Mouse (Mus musculus) layer of hippocampus, adult 9-10 months (tissue): ENCODE results near the gene 0610010F05Rik.
"Not testable (repeated sequence)": the region's sequence is repeated elsewhere in the genome, so short reads cannot be mapped to it uniquely, and the experiment has no call there.

Experiments
- DNase-seq: peaks from one replicate; pipeline ENCODE4 v3.0.0; 2022; ENCODE audit warnings: low spot score

0610010F05Rik gene

GRCm38 (mm10) chr11:23632945-23633878, at the start of gene 0610010F05Rik:
Gene 0610010F05Rik (minus strand): TSS chr11:23633639.
- peak; percentile 35 for DNase-seq

DNA sequence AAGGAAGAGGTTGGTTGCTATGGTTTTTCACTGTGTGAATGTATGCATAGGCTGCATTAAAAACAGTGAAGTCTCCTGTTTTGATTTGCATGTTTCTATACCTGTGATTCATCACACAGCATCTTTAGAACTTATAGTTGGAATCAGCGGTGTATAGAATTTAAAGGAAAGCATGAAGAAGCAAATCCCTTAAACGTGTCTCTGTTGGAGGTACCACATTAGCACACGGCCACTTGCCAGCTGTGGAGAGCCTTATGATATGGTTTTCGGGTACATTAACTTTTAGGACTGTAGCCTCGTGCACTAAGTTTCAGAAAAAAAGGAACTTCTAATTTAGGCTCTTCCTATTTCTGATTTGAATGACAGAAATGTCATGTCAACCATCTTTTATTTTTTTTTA, 49.1 kb upstream of the 0610010F05Rik start:
- no peak for DNase-seq

- no peak for DNase-seq
Observed at GRCm38 (mm10) chr11:23680435-23680950, 47.1 kb upstream of the 0610010F05Rik start.

DNA sequence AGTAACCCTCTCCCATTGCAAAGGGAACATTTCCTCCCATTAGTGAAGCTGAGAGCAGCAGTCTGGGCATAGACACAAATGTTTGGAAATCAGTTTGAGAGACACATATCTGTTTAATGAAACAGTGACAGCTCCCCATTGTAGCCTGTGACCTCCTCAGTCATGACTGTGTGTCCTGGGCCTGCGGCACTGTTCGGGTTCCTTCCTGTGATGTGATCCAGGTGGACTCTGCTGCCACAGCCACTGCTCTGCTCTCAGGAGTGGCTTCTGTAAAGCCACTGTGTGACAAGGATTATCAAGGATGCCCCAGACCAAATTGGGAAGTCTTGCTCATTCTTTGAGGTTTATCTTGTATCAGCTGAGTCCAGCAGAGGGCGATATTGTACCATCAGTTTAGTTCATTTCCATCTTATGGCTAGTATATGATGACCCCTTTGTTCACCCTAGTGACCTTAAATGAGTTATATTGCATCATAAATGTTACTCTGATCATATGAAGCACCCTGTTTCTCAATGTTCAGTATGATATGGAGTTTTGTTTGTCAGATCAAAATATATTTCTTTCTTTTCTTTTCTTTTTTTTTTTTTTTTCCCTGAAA, 45.7 kb upstream of the 0610010F05Rik start:
- peak; percentile 72 for DNase-seq

DNA sequence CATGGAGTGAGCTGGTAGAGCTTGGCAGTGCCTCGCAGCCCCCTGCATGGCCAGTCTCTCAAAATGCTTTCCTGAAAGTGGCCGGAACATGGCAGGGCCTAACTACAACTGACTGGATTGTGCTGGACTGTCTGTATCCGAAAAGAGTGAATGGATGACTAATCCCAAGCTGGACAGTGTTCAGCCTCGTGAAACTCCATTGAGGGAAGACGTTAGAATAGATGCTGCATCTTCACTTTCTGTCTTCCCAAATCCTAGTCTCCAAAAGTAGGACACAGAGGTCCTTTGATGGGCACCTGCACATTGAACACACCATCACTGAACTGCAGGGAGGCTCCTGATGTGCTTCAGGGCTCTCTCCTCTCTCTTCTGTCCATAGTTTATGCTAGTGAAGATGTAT, 42.7 kb upstream of the 0610010F05Rik start:
- DNase-seq: no peak

DNA sequence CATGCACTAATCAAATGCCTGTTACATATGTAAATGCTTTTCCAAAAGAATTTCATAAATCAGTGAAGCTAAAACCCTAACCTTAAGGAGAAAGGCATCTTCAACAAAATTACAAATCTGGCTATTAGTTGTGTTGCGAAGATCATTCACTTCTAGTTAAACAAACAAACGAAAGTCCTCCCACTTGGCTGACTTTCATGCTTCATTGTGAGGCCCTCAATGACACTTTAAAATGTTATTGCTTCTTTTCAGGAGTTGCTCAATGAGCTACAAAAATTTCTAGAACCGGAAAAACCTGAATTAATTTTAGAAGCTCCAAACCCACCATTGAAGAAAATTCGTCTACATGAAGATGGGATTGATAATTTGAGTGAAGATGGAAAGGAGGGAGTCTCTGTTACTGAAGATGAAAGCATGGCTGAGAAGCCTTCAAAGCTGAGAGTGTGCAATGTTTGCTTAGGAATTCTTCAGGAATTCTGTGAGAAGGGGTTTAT, 38.9 kb upstream of the 0610010F05Rik start:
- DNase-seq: no peak

DNA sequence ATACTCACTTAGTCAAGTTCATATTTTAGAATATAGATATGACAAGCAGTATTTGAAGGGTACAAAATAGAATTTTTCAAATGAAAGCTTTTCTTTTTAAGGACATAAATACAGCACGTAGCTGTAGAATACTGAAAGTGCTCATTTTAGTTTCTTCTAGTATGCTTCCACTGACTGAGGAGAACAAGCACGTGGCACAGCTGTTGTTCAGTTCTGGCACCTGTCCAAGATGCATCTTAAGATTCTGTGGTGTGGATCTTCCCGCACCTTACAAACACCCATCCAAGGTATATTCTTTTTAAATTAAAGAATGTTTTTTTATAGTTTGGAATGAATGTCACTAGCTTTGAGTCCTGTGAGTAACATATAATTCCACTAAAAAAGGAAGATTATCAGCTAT, 33.7 kb upstream of the 0610010F05Rik start:
- DNase-seq: no peak

DNA sequence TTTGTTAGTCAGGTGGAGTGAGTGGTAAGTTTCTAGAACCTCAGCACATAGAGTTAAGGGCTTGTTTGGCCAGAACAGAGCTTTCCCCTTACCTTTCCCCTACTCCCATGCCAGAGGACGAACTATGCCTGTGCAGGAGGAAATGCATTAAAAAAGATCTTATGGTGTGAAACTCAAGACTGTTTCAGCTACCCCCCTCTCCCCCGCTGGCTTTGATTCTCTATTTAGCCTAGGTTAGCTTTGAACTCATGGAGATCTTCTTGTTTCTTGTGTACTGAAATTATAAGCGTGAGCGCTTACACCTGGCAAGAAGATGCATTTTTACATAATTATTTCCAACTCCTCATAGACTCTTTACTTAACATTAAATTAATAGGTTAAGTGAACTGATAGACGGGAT, 33.1 kb upstream of the 0610010F05Rik start:
- no peak for DNase-seq

GRCm38 (mm10) chr11:23665798-23666501, 32.5 kb upstream of the 0610010F05Rik start, which contains the start of gene Pex13:
Gene Pex13 (minus strand): TSS chr11:23665959.
- peak; percentile 42 for DNase-seq

DNA sequence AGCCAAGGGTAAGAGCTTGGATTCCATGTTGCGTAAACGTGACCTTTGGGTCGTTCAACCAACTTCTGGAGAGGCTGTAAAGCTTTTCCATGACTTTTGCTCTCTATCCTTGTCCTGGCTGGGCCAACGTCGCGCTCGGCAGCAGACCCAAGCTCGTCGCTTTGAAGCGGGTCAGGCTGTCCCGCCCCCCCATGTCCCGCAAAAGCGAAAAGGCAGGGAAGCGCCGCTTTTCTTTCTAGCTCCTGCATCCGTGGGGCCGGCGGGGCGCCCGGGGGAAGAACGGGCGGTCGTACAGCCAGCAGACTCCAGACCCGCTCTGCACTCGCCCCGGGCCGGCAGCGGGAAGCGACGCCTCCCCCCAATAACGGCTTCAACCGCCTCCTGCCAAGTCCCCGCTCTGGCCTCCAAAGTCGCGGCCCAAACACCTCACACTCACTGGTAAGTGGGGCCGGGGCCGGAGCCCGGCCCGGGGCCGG, 31.9 kb upstream of the 0610010F05Rik start, which contains the start of gene Pus10:
Gene Pus10 (plus strand): TSS at position 364 of the 476 bp plus-strand sequence.
- no peak for DNase-seq

- DNase-seq: no peak
Observed at GRCm38 (mm10) chr11:23664232-23664631, 30.8 kb upstream of the 0610010F05Rik start.

DNA sequence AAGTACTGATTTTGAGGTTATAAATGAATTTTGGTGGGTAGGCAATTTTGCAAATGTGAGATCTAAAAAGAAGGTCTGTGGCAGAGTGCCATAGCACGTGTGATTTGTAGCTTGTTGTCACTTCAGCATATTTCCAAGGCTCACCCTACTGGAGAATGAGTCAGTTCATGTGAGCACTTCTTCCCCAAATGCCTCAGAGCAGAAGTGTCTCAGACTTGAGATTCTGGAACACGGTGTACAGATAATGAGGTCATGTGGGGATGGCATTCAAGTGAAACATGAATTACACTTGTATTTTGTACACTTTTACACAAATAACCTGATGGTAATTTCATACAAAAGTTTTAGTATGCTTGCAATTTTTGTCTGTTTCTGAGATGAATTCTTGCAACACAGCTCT, 24.4 kb upstream of the 0610010F05Rik start:
- no peak for DNase-seq

DNA sequence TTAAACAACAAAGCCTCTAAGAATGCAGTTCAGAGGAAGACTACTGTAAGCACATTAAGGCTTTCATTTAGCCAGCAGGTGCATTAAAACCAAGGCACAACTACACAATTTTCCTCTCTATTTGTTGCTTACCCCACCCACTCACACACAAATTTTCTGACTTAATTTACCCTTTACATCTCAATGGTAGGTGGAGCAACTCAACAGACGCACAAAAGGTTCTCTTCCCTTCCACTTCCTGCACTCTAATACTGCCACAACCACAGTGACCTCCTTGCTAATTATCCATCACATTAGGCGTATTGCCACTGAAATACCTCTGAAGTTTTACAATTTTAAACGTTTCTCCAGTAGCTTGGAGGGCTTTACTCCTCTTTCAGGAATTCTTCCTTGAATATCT, 20.2 kb upstream of the 0610010F05Rik start:
- no peak for DNase-seq

DNA sequence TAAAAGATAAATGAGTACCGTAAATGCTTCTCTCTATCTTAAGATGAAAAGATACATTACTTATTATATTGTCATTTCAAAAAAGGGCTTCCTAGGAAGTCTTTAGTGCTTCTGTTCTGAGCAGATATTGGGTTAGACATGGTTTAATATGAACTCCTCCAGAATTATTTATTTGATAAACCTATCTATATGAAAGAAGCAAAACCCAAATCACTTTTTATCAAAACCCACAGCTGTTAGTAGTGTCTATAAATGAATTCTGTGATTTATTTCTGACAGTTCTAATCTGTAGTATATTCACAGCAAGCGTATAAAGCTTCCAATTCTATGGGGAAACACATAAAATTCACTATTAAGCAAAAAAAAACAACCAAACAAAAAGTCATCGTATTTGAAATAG, 14.4 kb upstream of the 0610010F05Rik start:
- no peak for DNase-seq

DNA sequence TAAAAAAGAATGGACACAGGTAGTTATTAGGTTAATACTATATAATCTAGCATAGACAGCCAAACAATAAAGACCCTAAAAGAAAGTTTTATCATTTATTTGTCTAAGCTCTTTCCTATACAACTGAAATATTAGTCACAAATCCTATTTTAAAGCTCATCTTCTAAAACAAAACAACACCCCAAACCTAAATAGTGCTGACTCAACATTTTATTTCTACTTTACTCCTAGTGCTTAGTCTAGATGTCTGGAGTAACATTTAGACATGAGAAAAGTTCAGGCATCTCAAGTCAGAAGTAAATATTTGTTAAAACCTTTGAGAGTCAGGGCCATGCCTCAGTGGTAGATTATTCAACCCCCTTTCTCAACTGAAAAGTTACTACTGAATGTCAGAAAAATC, 14.0 kb upstream of the 0610010F05Rik start:
- DNase-seq: no peak

GRCm38 (mm10) chr11:23634573-23634972, 1.1 kb upstream of the 0610010F05Rik start:
- DNase-seq: no peak

GRCm38 (mm10) chr11:23633879-23634215, 408 bp upstream of the 0610010F05Rik start:
- DNase-seq: no peak

- DNase-seq: no peak
Observed at GRCm38 (mm10) chr11:23630664-23631063, 2.8 kb downstream of the 0610010F05Rik start.

DNA sequence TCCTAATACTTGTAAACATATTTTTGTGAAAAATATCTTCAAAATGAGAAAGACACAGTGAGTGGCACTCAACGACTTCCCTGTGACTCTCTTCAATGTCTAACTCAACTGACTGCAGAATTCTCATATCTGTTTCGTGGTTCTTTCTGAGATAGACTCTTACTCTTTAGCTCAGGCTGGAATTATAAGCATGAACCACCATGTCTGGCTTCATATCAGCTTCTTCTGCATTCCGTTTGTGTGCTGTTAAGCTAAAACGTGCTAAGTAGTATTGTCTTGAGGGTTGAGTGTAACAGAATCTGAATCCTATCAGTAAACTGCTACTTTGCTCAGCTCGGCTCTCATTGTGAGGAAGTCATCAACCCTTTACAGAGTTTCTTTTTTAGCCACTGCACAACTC, 14.4 kb downstream of the 0610010F05Rik start:
- no peak for DNase-seq

DNA sequence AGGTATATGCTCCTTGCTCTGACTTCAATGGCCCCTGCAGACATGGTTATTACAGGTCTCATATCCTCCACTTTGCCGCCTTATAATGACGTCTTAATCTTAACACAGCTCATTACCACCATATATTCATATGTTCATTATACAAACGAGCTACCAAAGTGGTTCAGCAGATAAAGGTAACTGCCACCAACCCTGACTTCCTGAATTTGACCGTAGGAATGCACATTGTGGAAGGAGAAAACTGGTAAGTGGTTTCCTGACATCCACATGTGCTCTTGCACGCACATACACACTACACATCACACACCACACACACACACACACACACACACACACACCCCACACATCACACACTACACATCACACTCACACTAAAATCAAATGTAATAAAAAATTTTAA, 18.9 kb downstream of the 0610010F05Rik start:
- DNase-seq: no peak

DNA sequence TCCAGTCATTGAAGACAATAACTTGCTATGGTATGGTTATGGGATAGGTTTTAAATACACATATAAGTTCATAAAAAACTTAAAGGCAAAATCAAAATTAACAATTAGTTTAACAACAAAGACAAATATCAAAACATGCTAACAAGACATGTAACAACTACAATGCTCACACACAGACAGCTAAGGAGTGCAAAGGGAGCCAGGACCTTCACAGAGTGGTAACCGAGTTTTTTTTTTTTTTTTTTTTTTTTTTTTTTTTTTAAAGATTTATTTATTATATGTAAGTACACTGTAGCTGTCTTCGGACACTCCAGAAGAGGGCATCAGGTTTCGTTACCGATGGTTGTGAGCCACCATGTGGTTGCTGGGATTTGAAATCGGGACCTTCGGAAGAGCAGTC, 26.1 kb downstream of the 0610010F05Rik start:
- DNase-seq: not testable (repeated sequence)

DNA sequence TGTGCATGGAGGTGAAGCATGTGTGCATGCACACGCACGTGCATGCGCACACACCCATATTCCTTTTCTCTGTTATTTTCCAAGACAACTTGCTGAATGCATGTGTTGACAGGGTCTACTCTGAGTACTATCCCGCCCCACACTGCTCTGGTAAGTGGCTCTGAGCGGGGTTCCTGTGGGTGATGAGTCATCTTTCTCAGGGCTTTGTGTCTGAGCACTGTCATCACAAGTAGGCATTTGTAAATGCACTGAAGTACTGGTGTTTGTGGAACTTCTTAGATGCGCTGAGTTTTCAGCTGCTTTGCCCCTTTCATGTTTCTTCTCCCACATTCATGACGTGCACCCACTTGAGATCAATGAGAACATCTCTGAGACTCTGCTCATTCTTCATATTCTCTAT, 63.3 kb downstream of the 0610010F05Rik start:
- no peak for DNase-seq
